Mouse (Mus musculus) heart, embryonic 12.5 days (tissue): ENCODE measurements at regions not wholly inside any gene's neighbourhood (a gene's known extent, or its start where the extent isn't known, plus 50 kb on each side); places are given as distances from the start of the nearest gene placed in this dataset.
"Not testable (repeated sequence)": the region's sequence is repeated elsewhere in the genome, so short reads cannot be mapped to it uniquely, and the experiment has no call there.

Experiments
- ATAC-seq: fragments of 200-750 bp; cut with Nextera tagmentation; 2 replicates; pipeline ENCODE4 v1.8.0; 2017; ENCODE audit warnings: moderate TSS enrichment, moderate library complexity; ENCODE audit not compliant: insufficient number of reproducible peaks, low FRiP score
- H3K27ac ChIP-seq: fragments of 300-500 bp; sonication (generic); 2 replicates; pipeline ENCODE4 v1.5.1; 2016; ENCODE audit warnings: mild to moderate bottlenecking, moderate library complexity; ENCODE audit not compliant: poor library complexity, severe bottlenecking
- H3K27me3 ChIP-seq: fragments of 300-500 bp; sonication (generic); replicated peaks from 2 replicates; pipeline ENCODE4 v1.6.1; 2016; ENCODE audit warnings: mild to moderate bottlenecking, moderate library complexity
- H3K36me3 ChIP-seq: fragments of 300-500 bp; sonication (generic); 2 replicates; pipeline ENCODE4 v1.6.1; 2016; ENCODE audit warnings: mild to moderate bottlenecking, moderate library complexity
- H3K4me1 ChIP-seq: fragments of 300-500 bp; sonication (generic); replicated peaks from 2 replicates; pipeline ENCODE4 v1.6.1; 2016; ENCODE audit warnings: mild to moderate bottlenecking
- H3K4me2 ChIP-seq: fragments of 300-500 bp; sonication (generic); 2 replicates; pipeline ENCODE4 v1.6.1; 2016; ENCODE audit warnings: mild to moderate bottlenecking, moderate library complexity
- H3K4me3 ChIP-seq: fragments of 300-500 bp; sonication (generic); 2 replicates; pipeline ENCODE4 v1.5.1; 2016; ENCODE audit warnings: mild to moderate bottlenecking
- H3K9ac ChIP-seq: fragments of 300-500 bp; sonication (generic); 2 replicates; pipeline ENCODE4 v1.6.1; 2016; ENCODE audit warnings: mild to moderate bottlenecking, moderate library complexity
- H3K9me3 ChIP-seq: fragments of 300-500 bp; sonication (generic); replicated peaks from 2 replicates; pipeline ENCODE4 v1.6.1; 2016; ENCODE audit warnings: mild to moderate bottlenecking, moderate library complexity
- WGBS: fragments of 180-500 bp; shearing (Covaris S2); methylation state at CpG from one replicate; pipeline ENCODE4 v1.1.7; 2016; 5-methylcytosine and 5-hydroxymethylcytosine counted together

GRCm38 (mm10) chr5:40901742-40902141 is 806.2 kb downstream of the Rab28 start:
- ATAC-seq: no peak
- 71% methylated on average over 1 of the region's 1 CpGs for WGBS
- Histone ChIP-seq H3K9me3 (no peaks in the 10 kb centered on the region), H3K27ac (no peak overlapping the region), H3K9ac (no peak overlapping the region), H3K4me2 (no peak overlapping the region), H3K4me3 (no peak overlapping the region), H3K27me3 (no peaks in the 10 kb centered on the region), H3K36me3 (no peaks in the 10 kb centered on the region), H3K4me1 (no peaks in the 10 kb centered on the region)

GRCm38 (mm10) chr5:40882886-40883285 is 825.1 kb downstream of the Rab28 start:
- no peaks in the 10 kb centered on the region for H3K36me3 ChIP-seq
- no peak for ATAC-seq
- no peaks in the 10 kb centered on the region for H3K4me1 ChIP-seq
- no peak overlapping the region for H3K9ac ChIP-seq
- H3K9me3 ChIP-seq: no peaks in the 10 kb centered on the region
- no peak overlapping the region for H3K4me2 ChIP-seq
- H3K27ac ChIP-seq: no peak overlapping the region
- H3K27me3 ChIP-seq: no peaks in the 10 kb centered on the region
- H3K4me3 ChIP-seq: no peak overlapping the region
- WGBS: 66% methylated on average over 5 of the region's 5 CpGs

DNA sequence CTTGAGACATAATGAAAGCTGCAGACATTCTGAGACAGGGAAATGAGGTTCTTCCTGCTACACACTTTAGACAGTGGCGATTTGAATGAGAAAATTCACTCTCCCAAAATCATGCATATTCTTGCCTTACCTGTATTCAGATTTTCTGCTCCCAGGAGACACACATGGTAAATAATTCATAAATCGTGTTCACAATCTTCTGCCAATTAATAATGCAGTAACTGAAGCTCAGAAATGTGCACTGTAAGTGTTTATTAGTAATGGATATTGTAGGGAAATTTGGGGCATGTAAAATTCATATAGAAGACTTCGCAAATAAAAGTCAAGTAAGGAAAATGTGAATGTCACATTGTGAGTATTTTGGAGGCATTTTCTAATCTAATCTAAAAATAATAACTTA is 830.2 kb downstream of the Rab28 start:
- WGBS: 58% methylated on average over 3 of the region's 3 CpGs
- Histone ChIP-seq H3K4me1 (no peaks in the 10 kb centered on the region), H3K27ac (no peak overlapping the region)

GRCm38 (mm10) chr5:40862349-40862748 is 845.6 kb downstream of the Rab28 start:
- WGBS: 82% methylated on average over 7 of the region's 7 CpGs

More for the DNA sequence above, 830.2 kb downstream of the Rab28 start:
- H3K27me3 ChIP-seq: no peaks in the 10 kb centered on the region
- no peak overlapping the region for H3K9ac ChIP-seq
- no peaks in the 10 kb centered on the region for H3K9me3 ChIP-seq
- no peak overlapping the region for H3K4me2 ChIP-seq
- ATAC-seq: no peak
- no peak overlapping the region for H3K4me3 ChIP-seq
- no peaks in the 10 kb centered on the region for H3K36me3 ChIP-seq

More at GRCm38 (mm10) chr5:40862349-40862748, 845.6 kb downstream of the Rab28 start:
- H3K4me2 ChIP-seq, H3K9ac ChIP-seq, ATAC-seq, H3K4me3 ChIP-seq, H3K36me3 ChIP-seq, H3K27me3 ChIP-seq, H3K9me3 ChIP-seq, H3K4me1 ChIP-seq, H3K27ac ChIP-seq: not testable (repeated sequence)
